Mouse (Mus musculus) hindbrain, embryonic 14.5 days (tissue): ENCODE results near the gene Fam198a. TPM values are rescaled to one million over a fixed set of nuclear protein-coding genes. Genes with fewer than 3 reads are reported as not detected.

Source experiments
- ATAC-seq: fragments of 200-750 bp; cut with Nextera tagmentation; 2 replicates; pipeline ENCODE4 v1.8.0; 2017; ENCODE audit warnings: moderate number of reproducible peaks, mild to moderate bottlenecking, moderate TSS enrichment, moderate library complexity; ENCODE audit not compliant: low FRiP score
- DNase-seq: peaks from one replicate; pipeline ENCODE4 v3.0.0-alpha.2; 2015; ENCODE audit warnings: low spot score
- H3K27ac ChIP-seq: fragments of 300-500 bp; sonication (generic); 2 replicates; pipeline ENCODE4 v1.5.1; 2014; ENCODE audit warnings: mild to moderate bottlenecking, moderate library complexity
- H3K27me3 ChIP-seq: fragments of 300-500 bp; sonication (generic); 2 replicates; pipeline ENCODE4 v1.6.1; 2014; ENCODE audit warnings: mild to moderate bottlenecking, low read length, mixed read lengths; ENCODE audit not compliant: control insufficient read depth, insufficient read depth
- H3K36me3 ChIP-seq: fragments of 300-500 bp; sonication (generic); replicated peaks from 2 replicates; pipeline ENCODE4 v1.6.1; 2014; ENCODE audit not compliant: control insufficient read depth, insufficient read depth
- H3K4me1 ChIP-seq: fragments of 300-500 bp; sonication (generic); replicated peaks from 2 replicates; pipeline ENCODE4 v1.6.1; 2014; ENCODE audit warnings: antibody characterized with exemption, low read length, mixed read lengths; ENCODE audit not compliant: control insufficient read depth, insufficient read depth
- H3K4me2 ChIP-seq: fragments of 300-500 bp; sonication (generic); replicated peaks from 2 replicates; pipeline ENCODE4 v1.6.1; 2014; ENCODE audit warnings: mild to moderate bottlenecking, moderate library complexity
- H3K4me3 ChIP-seq: fragments of 300-500 bp; sonication (generic); replicated peaks from 2 replicates; pipeline ENCODE4 v1.5.1; 2014; ENCODE audit warnings: mild to moderate bottlenecking, low read length
- H3K9ac ChIP-seq: fragments of 300-500 bp; sonication (generic); 2 replicates; pipeline ENCODE4 v1.6.1; 2014
- H3K9me3 ChIP-seq: fragments of 300-500 bp; sonication (generic); 2 replicates; pipeline ENCODE4 v1.6.1; 2016; ENCODE audit warnings: low read length; ENCODE audit not compliant: control insufficient read depth
- WGBS: fragments of 180-500 bp; shearing (Covaris S2); extraction: QIAGEN DNeasy Blood & Tissue Kit; methylation state at CpG from one replicate; pipeline ENCODE4 v1.1.7; 2014; 5-methylcytosine and 5-hydroxymethylcytosine counted together
- polyA plus RNA-seq: library from polyadenylated mRNA; unstranded; fragments of >200 nt; fragmentation: Nextera tagmentation; extraction: Ambion mirVana; gene quantifications from 2 replicates; pipeline ENCODE4 v1.2.1, GENCODE M21; 2014

Gene Fam198a
- polyA plus RNA-seq, 1 experiment from 2014 or later: 1.7 TPM

DNA sequence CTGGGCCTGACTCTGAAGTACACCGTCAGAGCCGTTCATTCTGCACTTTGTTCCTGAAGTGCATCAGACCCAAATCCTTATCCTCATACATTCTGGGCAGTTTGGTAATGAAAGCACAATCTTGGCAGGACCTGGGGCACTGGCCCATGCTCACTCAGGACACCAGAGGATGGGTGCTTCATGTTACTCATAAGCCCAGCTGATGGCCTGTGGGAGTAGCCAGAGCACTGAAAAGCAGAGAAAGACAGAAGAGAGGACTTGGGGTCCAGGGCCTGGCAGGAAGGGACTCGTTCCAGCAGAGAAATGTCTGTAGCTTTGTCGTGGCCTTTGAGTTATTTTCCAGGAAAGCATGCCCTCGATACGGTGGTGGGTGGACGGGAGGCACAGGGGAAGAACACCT lies 79.0 kb downstream of the Fam198a start:
- Histone ChIP-seq H3K36me3 (no peaks in the 10 kb centered on the region), H3K9ac (no peak overlapping the region), H3K4me3 (no peak overlapping the region), H3K27ac (no peak overlapping the region), H3K4me1 (peaks cover 6% of the 10 kb centered on the region; the same call in 1 of the 2 replicates), H3K27me3 (no peaks in the 10 kb centered on the region), H3K4me2 (no peak overlapping the region), H3K9me3 (no peaks in the 10 kb centered on the region)
- DNase-seq: no peak
- no peak for ATAC-seq
- WGBS: 92% methylated on average over 7 of the region's 7 CpGs

Other genes with a start within 250 kb of the Fam198a start
- gene Sec22c, start 245.5 kb upstream of the Fam198a start, polyA plus RNA-seq: 21.6 and 26.5 TPM in 2 replicates
- gene Ss18l2, start 240.7 kb upstream of the Fam198a start, polyA plus RNA-seq: 171 and 213 TPM in 2 replicates
- gene Nktr, start 231.8 kb upstream of the Fam198a start, polyA plus RNA-seq: 56.2 and 64.1 TPM in 2 replicates
- 19.1 and 21.5 TPM in 2 replicates for gene Zfp651, start 191.7 kb upstream of the Fam198a start, polyA plus RNA-seq
- 1.6 and 2.3 TPM in 2 replicates for gene Klhl40, start 173.4 kb upstream of the Fam198a start, polyA plus RNA-seq
- gene Hhatl, start 158.5 kb upstream of the Fam198a start, polyA plus RNA-seq: 0.31 TPM in 1 of 2 replicates, not detected in the other
- 1.9 and 2.2 TPM in 2 replicates for gene Ccdc13, start 111.5 kb upstream of the Fam198a start, polyA plus RNA-seq
- gene Higd1a, start 92.6 kb upstream of the Fam198a start, polyA plus RNA-seq: 146 and 158 TPM in 2 replicates
- 2.4 and 4.1 TPM in 2 replicates for gene Ackr2, start 52.6 kb upstream of the Fam198a start, polyA plus RNA-seq
- gene Cyp8b1, start 34.7 kb upstream of the Fam198a start, polyA plus RNA-seq: not detected in 2 replicates
- gene Pomgnt2, start 46.1 kb downstream of the Fam198a start, polyA plus RNA-seq: 28.6 and 29.4 TPM in 2 replicates
- 58.5 and 65.1 TPM in 2 replicates for gene Snrk, start 166.3 kb downstream of the Fam198a start, polyA plus RNA-seq